Mouse (Mus musculus) forebrain, postnatal 0 days (tissue): ENCODE data around the gene Wdr13. TPM values are rescaled to one million over a fixed set of nuclear protein-coding genes. Genes with fewer than 3 reads are reported as not detected.

Experiments
- ATAC-seq: fragments of 200-750 bp; cut with Nextera tagmentation; 2 replicates; pipeline ENCODE4 v1.8.0; 2017; ENCODE audit warnings: mild to moderate bottlenecking, moderate library complexity
- DNase-seq: peaks from one replicate; pipeline ENCODE4 v3.0.0-alpha.2; 2015
- H3K27ac ChIP-seq: fragments of 300-500 bp; sonication (generic); 2 replicates; pipeline ENCODE4 v1.5.1; 2014; ENCODE audit warnings: low read depth, mild to moderate bottlenecking, antibody characterized with exemption, low read length, moderate library complexity, mixed read lengths
- H3K27me3 ChIP-seq: fragments of 300-500 bp; sonication (generic); 2 replicates; pipeline ENCODE4 v1.6.1; 2014; ENCODE audit warnings: mild to moderate bottlenecking, low read length, mixed read lengths; ENCODE audit not compliant: insufficient read depth
- H3K36me3 ChIP-seq: fragments of 300-500 bp; sonication (generic); 2 replicates; pipeline ENCODE4 v1.6.1; 2014; ENCODE audit warnings: mild to moderate bottlenecking, moderate library complexity; ENCODE audit not compliant: insufficient read depth
- H3K4me1 ChIP-seq: fragments of 300-500 bp; sonication (generic); 2 replicates; pipeline ENCODE4 v1.6.1; 2014; ENCODE audit warnings: antibody characterized with exemption; ENCODE audit not compliant: insufficient read depth
- H3K4me2 ChIP-seq: fragments of 300-500 bp; sonication (generic); 2 replicates; pipeline ENCODE4 v1.6.1; 2014; ENCODE audit warnings: low read depth, mild to moderate bottlenecking, moderate library complexity
- H3K4me3 ChIP-seq: fragments of 300-500 bp; sonication (generic); 2 replicates; pipeline ENCODE4 v1.5.1; 2014; ENCODE audit warnings: low read depth, low read length, mixed read lengths
- H3K9ac ChIP-seq: fragments of 300-500 bp; sonication (generic); 2 replicates; pipeline ENCODE4 v1.6.1; 2014; ENCODE audit warnings: mild to moderate bottlenecking
- H3K9me3 ChIP-seq: fragments of 300-500 bp; sonication (generic); 2 replicates; pipeline ENCODE4 v1.6.1; 2016; ENCODE audit warnings: low read length
- CTCF ChIP-seq: sonication (generic); IDR thresholded peaks from 2 replicates; pipeline ENCODE4 v1.5.1; 2016; ENCODE audit warnings: antibody characterized with exemption, control low read depth, low read depth
- WGBS: fragments of 180-500 bp; shearing (Covaris S2); extraction: QIAGEN DNeasy Blood & Tissue Kit; methylation state at CpG from one replicate; pipeline ENCODE4 v1.1.7; 2014; 5-methylcytosine and 5-hydroxymethylcytosine counted together
- polyA plus RNA-seq: library from polyadenylated mRNA; unstranded; fragments of >200 nt; fragmentation: Nextera tagmentation; extraction: Ambion mirVana; gene quantifications from 2 replicates; pipeline ENCODE4 v1.2.1, GENCODE M21; 2015
- total RNA-seq: library from RNA; depleted of rRNA; stranded (reverse); fragments of >200 nt; gene quantifications from 2 replicates; pipeline ENCODE4 v1.2.3, GENCODE M21; 2014

The Wdr13 gene
- total and polyA plus RNA-seq, 2 experiments from 2014 or later, result 58.4 to 316 TPM

GRCm38 (mm10) chrX:8141058-8141457 lies 8.4 kb upstream of the Wdr13 start:
- Histone ChIP-seq H3K36me3 (peaks cover 13% of the 10 kb centered on the region), H3K4me2 (no peak overlapping the region), H3K27me3 (no peaks in the 10 kb centered on the region), H3K27ac (no peak overlapping the region), H3K9ac (no peak overlapping the region), H3K4me3 (no peak overlapping the region), H3K4me1 (0 out of 2 replicates have a peak, but pooled peaks cover 3% of the 10 kb centered on the region), H3K9me3 (no peaks in the 10 kb centered on the region)
- DNase-seq (no peak), ATAC-seq (no peak)
- TF ChIP-seq CTCF, result no peak
- 74% methylated on average over 3 of the region's 3 CpGs for WGBS

GRCm38 (mm10) chrX:8140446-8140845 lies 7.8 kb upstream of the Wdr13 start:
- Histone ChIP-seq H3K4me3 (no peak overlapping the region), H3K4me2 (no peak overlapping the region), H3K36me3 (peaks cover 13% of the 10 kb centered on the region), H3K27me3 (no peaks in the 10 kb centered on the region), H3K27ac (no peak overlapping the region), H3K4me1 (0 out of 2 replicates have a peak, but pooled peaks cover 3% of the 10 kb centered on the region), H3K9ac (no peak overlapping the region), H3K9me3 (no peaks in the 10 kb centered on the region)
- no peak for TF ChIP-seq CTCF
- DNase-seq (no peak), ATAC-seq (no peak)
- WGBS, result 91% methylated on average over 2 of the region's 2 CpGs

- no peak for DNase-seq
- no peak overlapping the region for H3K4me3 ChIP-seq
- H3K27ac ChIP-seq, result no peak overlapping the region
- 0 out of 2 replicates have a peak, but pooled peaks cover 3% of the 10 kb centered on the region for H3K4me1 ChIP-seq
- peaks cover 13% of the 10 kb centered on the region for H3K36me3 ChIP-seq
- H3K9ac ChIP-seq, result no peak overlapping the region
- TF ChIP-seq CTCF, result peak; percentile 8; the same call in 1 of the 2 replicates
- H3K27me3 ChIP-seq, result no peaks in the 10 kb centered on the region
- no peak overlapping the region for H3K4me2 ChIP-seq
- 58% methylated on average over 1 of the region's 1 CpGs for WGBS
- H3K9me3 ChIP-seq, result no peaks in the 10 kb centered on the region
- no peak for ATAC-seq
Measured at GRCm38 (mm10) chrX:8139480-8139879, 6.8 kb upstream of the Wdr13 start.

GRCm38 (mm10) chrX:8135886-8136285 lies 3.2 kb upstream of the Wdr13 start:
- 46% methylated on average over 2 of the region's 2 CpGs for WGBS
- H3K9me3 ChIP-seq, result no peaks in the 10 kb centered on the region
- H3K27me3 ChIP-seq, result no peaks in the 10 kb centered on the region
- H3K4me3 ChIP-seq, result no peak overlapping the region
- no peak overlapping the region for H3K4me2 ChIP-seq
- no peaks in the 10 kb centered on the region for H3K4me1 ChIP-seq
- H3K9ac ChIP-seq, result no peak overlapping the region
- H3K27ac ChIP-seq, result no peak overlapping the region
- DNase-seq (no peak), ATAC-seq (no peak)
- H3K36me3 ChIP-seq, result no peaks in the 10 kb centered on the region
- no peak for TF ChIP-seq CTCF

- no peak for TF ChIP-seq CTCF
- ATAC-seq (no peak), DNase-seq (no peak)
- H3K4me2 ChIP-seq, result peak overlapping the region; percentile 48
- H3K36me3 ChIP-seq, result peaks cover 13% of the 10 kb centered on the region; the same call in 1 of the 2 replicates
- peak overlapping the region; percentile 53 for H3K4me3 ChIP-seq
- H3K27me3 ChIP-seq, result no peaks in the 10 kb centered on the region
- no peak overlapping the region for H3K9ac ChIP-seq
- H3K27ac ChIP-seq, result no peak overlapping the region
- H3K9me3 ChIP-seq, result no peaks in the 10 kb centered on the region
- 92% methylated on average over 17 of the region's 17 CpGs for WGBS
- no peaks in the 10 kb centered on the region for H3K4me1 ChIP-seq
Measured at GRCm38 (mm10) chrX:8131393-8131792, 1.3 kb downstream of the Wdr13 start.

GRCm38 (mm10) chrX:8125235-8125634 lies 7.5 kb downstream of the Wdr13 start:
- Histone ChIP-seq H3K4me1 (no peaks in the 10 kb centered on the region), H3K27me3 (no peaks in the 10 kb centered on the region), H3K36me3 (peaks cover 29% of the 10 kb centered on the region), H3K4me3 (no peak overlapping the region), H3K9me3 (no peaks in the 10 kb centered on the region), H3K27ac (no peak overlapping the region), H3K4me2 (no peak overlapping the region), H3K9ac (no peak overlapping the region)
- 76% methylated on average over 7 of the region's 7 CpGs for WGBS
- no peak for DNase-seq
- TF ChIP-seq CTCF, result no peak
- ATAC-seq, result no peak

GRCm38 (mm10) chrX:8123821-8124470 lies 8.7 kb downstream of the Wdr13 start:
- 76% methylated on average over 6 of the region's 6 CpGs for WGBS
- DNase-seq (no peak), ATAC-seq (no peak)
- Histone ChIP-seq H3K36me3 (peaks cover 24% of the 10 kb centered on the region), H3K4me2 (no peak overlapping the region), H3K4me1 (no peaks in the 10 kb centered on the region), H3K9ac (no peak overlapping the region), H3K9me3 (no peaks in the 10 kb centered on the region), H3K27ac (no peak overlapping the region), H3K4me3 (no peak overlapping the region), H3K27me3 (no peaks in the 10 kb centered on the region)
- TF ChIP-seq CTCF, result no peak
